Mouse (Mus musculus): ENCODE results near the gene Nr2e1.

DNA sequence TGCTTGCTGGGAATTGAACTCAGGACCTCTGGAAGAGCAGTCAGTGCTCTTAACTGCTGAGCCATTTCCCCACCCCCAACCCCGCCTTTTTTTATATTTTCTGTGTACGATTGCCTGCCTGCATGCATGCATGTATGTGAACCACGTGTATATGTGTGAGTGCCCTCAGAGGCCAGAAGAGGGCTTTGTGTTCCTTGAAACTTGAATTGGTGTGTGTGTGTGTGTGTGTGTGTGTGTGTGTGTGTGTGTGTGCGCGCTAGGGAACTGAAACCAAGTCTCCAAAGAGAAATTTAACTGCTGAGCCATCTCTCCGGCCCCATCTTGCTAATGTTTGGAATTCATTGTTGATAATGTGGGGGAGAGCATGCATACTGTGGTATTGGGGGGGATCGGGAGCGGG is 15.2 kb upstream of the Nr2e1 start:
- TF ChIP-seq POLR2A (IDR thresholded peaks at IDR 0.05; ENCODE audit: borderline replicate concordance, extremely low read depth, insufficient read depth, insufficient read length, poor library complexity, severe bottlenecking), result no peak
- TF ChIP-seq CTCF (IDR thresholded peaks at IDR 0.05; ENCODE audit: borderline replicate concordance, extremely low read depth, insufficient read depth, insufficient read length), result no peak

All from brain, embryonic 14.5 days (tissue).